Mouse (Mus musculus) kidney, adult 9 months (tissue): Measurements from ENCODE around the gene Spsb1.

Experiments used
- DNase-seq: peaks from one replicate; pipeline ENCODE4 v3.0.0; 2022

The Spsb1 gene

GRCm38 (mm10) chr4:149983921-149984645, 29.2 kb upstream of the Spsb1 start:
- DNase-seq = peak; percentile 57

DNA sequence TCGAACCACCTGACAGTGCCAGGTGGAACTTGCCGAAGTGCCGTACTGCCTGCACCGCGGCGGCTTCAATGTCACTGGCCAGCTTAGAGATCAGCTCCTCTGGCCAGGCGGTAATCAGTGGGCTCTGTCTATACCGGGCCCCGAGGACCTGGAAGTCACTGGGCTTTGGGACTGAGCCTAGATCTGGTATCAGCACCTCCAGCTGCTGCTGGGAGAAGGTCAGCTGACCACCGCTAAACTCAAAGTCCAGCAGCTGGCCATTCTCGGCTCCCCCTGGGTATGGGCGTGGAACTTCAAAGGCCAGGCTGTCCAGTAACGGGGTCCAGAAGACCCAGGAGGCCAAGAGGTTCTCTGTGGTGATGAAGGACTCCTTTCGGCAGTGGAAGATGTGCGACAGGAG, 27.3 kb upstream of the Spsb1 start:
- DNase-seq = peak; percentile 80

GRCm38 (mm10) chr4:149979819-149980308, 25.0 kb upstream of the Spsb1 start:
- peak; percentile 91 for DNase-seq

GRCm38 (mm10) chr4:149978820-149979219, 24.0 kb upstream of the Spsb1 start:
- no peak for DNase-seq

- DNase-seq = no peak
Observed at GRCm38 (mm10) chr4:149977801-149978544, 23.1 kb upstream of the Spsb1 start.

- no peak for DNase-seq
Observed at GRCm38 (mm10) chr4:149977181-149977580, 22.3 kb upstream of the Spsb1 start.

- no peak for DNase-seq
Observed at GRCm38 (mm10) chr4:149975730-149976254, 20.9 kb upstream of the Spsb1 start.

GRCm38 (mm10) chr4:149975291-149975690, 20.4 kb upstream of the Spsb1 start:
- no peak for DNase-seq

- no peak for DNase-seq
Observed at GRCm38 (mm10) chr4:149971393-149971792, 16.6 kb upstream of the Spsb1 start.

DNA sequence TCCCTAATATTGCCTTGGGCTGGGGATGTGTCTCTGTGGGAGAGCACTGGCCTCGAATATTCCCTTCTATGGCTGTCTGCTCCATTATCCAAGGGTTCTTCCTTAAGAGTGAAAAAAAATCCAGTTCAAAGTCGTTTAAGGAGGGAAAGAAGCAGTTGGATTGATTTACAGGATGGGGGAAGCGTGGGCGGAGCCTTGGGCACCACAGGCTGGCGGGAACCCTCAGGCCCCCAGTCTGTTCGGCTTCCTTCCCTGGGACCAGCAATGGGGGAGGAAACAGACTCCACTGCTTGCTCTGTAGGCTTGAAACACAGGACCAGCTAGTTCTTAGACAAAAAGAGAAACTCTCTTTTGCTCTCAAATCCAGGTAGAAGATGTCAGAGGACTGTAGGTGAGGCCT, 13.7 kb upstream of the Spsb1 start:
- no peak for DNase-seq

- no peak for DNase-seq
Observed at GRCm38 (mm10) chr4:149966963-149967362, 12.1 kb upstream of the Spsb1 start.

DNA sequence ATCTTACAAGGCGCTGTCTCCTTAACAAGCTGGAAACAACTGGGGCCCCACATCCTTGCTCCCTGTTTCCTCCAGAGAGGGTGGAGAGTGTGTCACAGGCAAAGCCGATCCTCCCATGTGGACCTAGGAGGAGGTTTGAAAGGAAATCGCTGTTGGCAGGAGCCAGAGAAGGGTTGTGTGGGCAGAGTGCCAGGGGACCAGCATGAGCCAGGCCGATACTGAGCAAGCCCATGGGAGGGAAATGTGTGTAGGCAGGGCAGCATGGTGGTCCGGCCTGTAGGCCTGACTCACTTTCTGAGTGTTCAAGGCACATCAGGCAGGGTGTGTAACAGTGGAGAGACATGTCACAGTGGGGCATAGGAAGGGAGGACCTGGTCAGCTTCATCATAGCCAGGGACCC, 11.4 kb upstream of the Spsb1 start:
- DNase-seq = peak; percentile 68

DNA sequence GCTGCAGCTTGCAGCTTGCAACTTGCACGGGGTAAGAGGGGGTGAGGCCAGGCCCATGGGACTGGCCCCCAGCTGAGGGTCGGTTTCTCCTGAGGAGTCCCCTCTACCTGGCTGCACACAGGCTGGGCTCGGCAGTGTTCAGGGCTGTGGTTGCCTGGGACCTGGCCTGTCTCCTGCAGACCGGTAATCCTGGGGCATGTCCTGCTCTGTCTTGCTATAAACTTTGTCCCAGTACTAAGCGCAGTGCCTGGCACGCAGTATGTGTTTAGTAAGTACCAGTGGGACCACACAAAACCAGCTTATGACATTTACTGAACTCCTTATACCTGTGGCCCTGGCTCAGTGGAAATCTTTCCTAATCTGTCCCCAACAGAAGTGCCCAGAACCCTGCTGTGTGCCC, 10.8 kb upstream of the Spsb1 start:
- no peak for DNase-seq

GRCm38 (mm10) chr4:149965242-149965641, 10.4 kb upstream of the Spsb1 start:
- DNase-seq = no peak

DNA sequence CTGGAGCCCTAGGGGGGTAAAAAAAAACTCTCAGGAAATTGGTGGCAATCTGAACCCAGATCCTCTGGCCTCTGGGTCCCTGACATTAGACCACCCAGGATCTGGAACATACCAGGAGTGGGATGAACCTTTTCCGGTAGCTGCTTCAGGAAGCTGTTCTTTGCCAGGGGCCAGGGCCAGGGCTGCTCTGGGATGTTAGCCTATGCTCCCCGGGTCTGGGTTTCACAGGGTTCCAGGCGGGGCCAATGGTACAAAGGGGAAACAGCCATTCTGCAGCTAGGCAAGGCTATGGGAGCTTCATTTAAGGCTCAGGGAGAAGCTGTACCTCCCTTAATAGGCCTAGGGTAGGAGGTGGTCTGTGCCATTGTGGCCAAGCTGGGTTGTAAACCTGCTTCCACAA, 9.9 kb upstream of the Spsb1 start:
- no peak for DNase-seq

DNA sequence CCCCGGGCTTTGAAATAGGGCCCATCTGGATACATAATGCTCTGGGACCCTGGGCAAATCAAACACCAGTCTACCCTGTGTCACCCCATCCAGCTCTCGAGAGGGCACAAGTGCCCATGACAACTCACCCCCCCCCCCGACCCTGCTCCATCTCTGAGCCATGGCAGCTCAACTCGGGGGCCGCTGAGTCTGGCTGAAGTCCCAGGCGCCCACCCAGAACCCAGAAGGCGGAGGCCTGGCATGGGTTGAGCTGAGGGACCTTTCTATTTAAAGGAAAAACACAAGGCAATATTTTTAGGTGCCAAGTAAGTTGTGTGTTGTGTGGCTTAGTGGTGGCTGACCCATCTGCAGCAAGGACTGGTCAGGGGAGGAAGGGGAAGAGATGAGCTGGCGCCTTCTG, 9.4 kb upstream of the Spsb1 start:
- no peak for DNase-seq

DNA sequence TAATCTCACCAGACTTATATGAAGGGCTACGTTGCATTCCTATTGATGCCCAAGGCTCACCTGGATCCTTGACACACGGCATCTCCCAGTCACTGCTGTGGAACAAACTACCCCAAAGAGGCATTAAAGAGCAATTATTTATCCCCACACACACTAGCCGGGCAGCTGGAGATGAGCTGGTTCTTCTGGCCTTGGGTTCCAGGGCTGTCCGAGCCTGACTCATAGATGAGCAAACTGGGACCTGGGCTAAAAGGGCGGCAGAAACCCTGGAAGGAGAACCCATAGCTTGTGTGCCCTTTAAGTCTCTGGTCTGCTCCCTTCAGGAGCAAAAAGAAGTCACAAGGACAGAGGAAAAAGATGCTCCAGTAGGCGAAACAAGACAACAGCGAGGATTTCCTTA, 5.5 kb upstream of the Spsb1 start:
- DNase-seq = no peak

- no peak for DNase-seq
Observed at GRCm38 (mm10) chr4:149959816-149960215, 5.0 kb upstream of the Spsb1 start.

DNA sequence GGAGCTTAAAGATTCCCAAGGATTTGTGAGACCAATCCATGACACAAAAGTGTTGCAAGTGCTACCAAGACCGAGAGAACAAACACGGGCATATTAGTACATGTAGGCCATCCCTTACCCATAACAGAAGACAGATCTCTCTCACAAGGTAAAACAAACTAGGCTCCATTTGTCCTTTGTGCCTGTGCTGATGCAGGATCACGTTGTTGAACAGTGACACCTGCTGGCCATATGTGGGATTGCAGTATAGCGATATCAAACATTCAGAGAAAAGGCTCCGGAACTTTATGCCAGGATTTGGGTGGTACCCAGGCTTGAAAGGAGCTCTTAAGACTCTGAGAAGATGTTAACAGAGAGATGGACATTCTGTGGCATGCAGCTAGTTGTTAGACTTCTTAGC, 3.7 kb upstream of the Spsb1 start:
- DNase-seq = peak; percentile 87

- DNase-seq = no peak
Observed at GRCm38 (mm10) chr4:149956048-149956447, 1.2 kb upstream of the Spsb1 start.

DNA sequence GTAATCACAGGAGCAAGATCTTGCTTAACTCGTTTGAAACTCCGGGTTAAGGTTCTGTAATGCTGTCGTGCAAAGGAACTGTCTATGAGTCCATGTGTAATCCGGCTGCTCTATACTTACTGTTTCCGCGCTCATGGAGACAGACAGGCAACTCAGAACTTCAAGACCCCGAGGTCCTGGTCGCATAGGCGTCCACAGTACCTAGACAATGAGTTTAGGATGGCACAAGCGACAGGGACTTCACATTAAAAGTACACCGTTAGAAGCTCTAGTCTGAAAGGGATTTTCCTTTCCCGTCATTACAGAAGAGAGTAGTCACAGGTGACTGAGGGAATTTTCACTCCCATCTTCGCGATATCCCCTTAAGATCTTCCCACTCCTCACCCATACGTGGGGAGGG, 788 bp upstream of the Spsb1 start:
- no peak for DNase-seq

GRCm38 (mm10) chr4:149953621-149954481, 992 bp downstream of the Spsb1 start:
- DNase-seq = peak; percentile 41

- no peak for DNase-seq
Observed at GRCm38 (mm10) chr4:149952201-149952600, 2.6 kb downstream of the Spsb1 start.
